Mouse (Mus musculus) spleen, adult 2 months (tissue): Measurements from ENCODE around the gene Samd9l.
"Not testable (repeated sequence)": the region's sequence is repeated elsewhere in the genome, so short reads cannot be mapped to it uniquely, and the experiment has no call there.

Experiments used
- CTCF ChIP-seq: fragments of 200-500 bp; IDR thresholded peaks from 2 replicates; pipeline ENCODE4 v1.5.1; 2011; ENCODE audit warnings: mild to moderate bottlenecking, inconsistent platforms; ENCODE audit not compliant: insufficient read depth, insufficient read length, insufficient replicate concordance; ENCODE audit errors: extremely low read depth
- POLR2A ChIP-seq: fragments of 200-500 bp; IDR thresholded peaks from 2 replicates; pipeline ENCODE4 v1.6.1; 2011; ENCODE audit warnings: low read depth, low read length, inconsistent platforms

DNA sequence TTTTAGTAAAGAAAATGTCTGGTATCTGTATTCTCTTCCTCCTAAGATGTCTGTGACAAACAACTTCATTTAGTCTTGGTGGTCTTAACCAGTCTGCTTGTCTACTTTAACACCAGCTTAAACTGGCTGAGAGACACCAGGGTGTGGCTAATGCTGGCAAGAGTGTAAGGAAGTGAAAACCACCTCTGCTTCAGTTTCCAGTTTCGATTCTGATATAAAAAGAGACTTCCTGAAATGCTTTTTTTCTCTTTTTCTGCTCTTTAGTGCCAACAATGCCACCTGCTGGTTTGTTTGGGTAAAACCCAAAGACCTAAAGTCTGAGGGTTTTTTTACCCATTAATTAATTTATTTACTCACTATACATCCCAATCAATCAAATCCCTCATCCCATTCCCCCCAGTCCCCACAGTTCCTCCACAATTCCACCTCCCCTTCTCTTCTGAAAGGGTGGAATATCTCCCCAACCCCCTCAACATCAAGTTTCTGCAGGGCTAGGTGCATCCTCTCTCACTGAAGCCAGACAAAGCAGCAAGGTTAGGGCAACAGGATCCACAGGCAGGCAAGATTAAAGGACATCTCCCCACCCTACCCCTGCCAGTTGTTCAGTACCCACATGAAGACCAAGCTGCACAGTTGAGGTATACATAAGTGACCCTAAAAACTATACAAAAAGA, 53.3 kb downstream of the Samd9l start:
- not testable (repeated sequence) for TF ChIP-seq CTCF, POLR2A
